Mouse (Mus musculus): ENCODE results near the gene T2.

Gene T2

GRCm38 (mm10) chr17:8420739-8421138, 64.9 kb downstream of the T2 start:
- DNase-seq, result peak in 1 of 2 experiments; percentile 19

GRCm38 (mm10) chr17:8421517-8421916, 65.7 kb downstream of the T2 start:
- DNase-seq, result no peak

GRCm38 (mm10) chr17:8423283-8423682, 67.5 kb downstream of the T2 start:
- DNase-seq, result peak; percentile 47 to 74

GRCm38 (mm10) chr17:8429436-8429835, 73.6 kb downstream of the T2 start:
- DNase-seq, result no peak

GRCm38 (mm10) chr17:8429896-8430295, 74.1 kb downstream of the T2 start:
- no peak for DNase-seq

- DNase-seq, result no peak
These were observed 76.5 kb downstream of the T2 start for GRCm38 (mm10) chr17:8432179-8432800.

GRCm38 (mm10) chr17:8433121-8433977, 77.6 kb downstream of the T2 start:
- no peak for DNase-seq

- DNase-seq, result no peak
These were observed 78.5 kb downstream of the T2 start, which contains the start of gene T for GRCm38 (mm10) chr17:8433978-8434960. T (plus strand) TSS chr17:8434423.

GRCm38 (mm10) chr17:8436184-8436583, 80.4 kb downstream of the T2 start:
- DNase-seq, result no peak

- DNase-seq, result no peak
These were observed 88.3 kb downstream of the T2 start for GRCm38 (mm10) chr17:8444062-8444461.

- peak; percentile 50 to 51 for DNase-seq
These were observed 91.9 kb downstream of the T2 start for GRCm38 (mm10) chr17:8447676-8448192.

- DNase-seq, result no peak
These were observed 92.5 kb downstream of the T2 start for GRCm38 (mm10) chr17:8448324-8448723.

GRCm38 (mm10) chr17:8455196-8455595, 99.4 kb downstream of the T2 start:
- DNase-seq, result no peak

GRCm38 (mm10) chr17:8455601-8456000, 99.8 kb downstream of the T2 start:
- DNase-seq, result no peak

GRCm38 (mm10) chr17:8456856-8457460, 101.2 kb downstream of the T2 start:
- no peak for DNase-seq

GRCm38 (mm10) chr17:8461568-8461967, 105.8 kb downstream of the T2 start:
- peak; percentile 77 to 80 for DNase-seq

GRCm38 (mm10) chr17:8463482-8464128, 107.8 kb downstream of the T2 start:
- DNase-seq, result peak; percentile 81 to 84

GRCm38 (mm10) chr17:8467771-8468170, 112.0 kb downstream of the T2 start:
- DNase-seq, result no peak

- peak; percentile 96 to 97 for DNase-seq
These were observed 113.0 kb downstream of the T2 start for GRCm38 (mm10) chr17:8468716-8469344.
